Comparison of ENCODE assay signal across 16 mouse cellular contexts in genomic region chr7:138657521-138657920, GRCm38 (mm10).
DNase-seq lines count a peak whose midpoint lies in the region; ATAC-seq lines count a peak whose summit lies in the region.
"Had no signal": no experiment of that assay in that cellular context is flagged by ENCODE, and none has a peak within 500 bp of the region (broad histone marks: within the 10 kb centered on the region; RNA-seq: fewer than 3 reads in every experiment).

No protein-coding gene starts in this region.

- no peak overlapping the region for H3K4me3 ChIP-seq in kidney, embryonic 15.5 days (replicated peaks)
- no peak overlapping the region for H3K4me3 ChIP-seq in midbrain, embryonic 10.5 days
- H3K4me3 ChIP-seq: embryonic facial prominence, embryonic 10.5 days; forebrain, embryonic 13.5 days; heart, embryonic 13.5 days; hindbrain, embryonic 15.5 days had no signal

- peak; percentile 26 for DNase-seq in kidney, adult 11 months
- peak; percentile 36 to 43 for DNase-seq in kidney, adult 8-10 months
- DNase-seq in kidney, adult 9 months, result peak; percentile 61
- DNase-seq in kidney, postnatal 36 days, result peak; percentile 47 to 78
- DNase-seq in adrenal gland, adult 2 months, result no peak
- DNase-seq in midbrain, embryonic 10.5 days (ENCODE audit: low spot score), result no peak
- DNase-seq: adrenal gland, adult 8-10 months; adrenal gland, postnatal 36 days; forebrain, postnatal 0 days; gastrocnemius, postnatal 14 days; heart, postnatal 36 days had no signal

- no peaks in the 10 kb centered on the region for H3K9me3 ChIP-seq in kidney, embryonic 15.5 days (replicated peaks)
- H3K9me3 ChIP-seq in midbrain, embryonic 10.5 days (replicated peaks), result no peaks in the 10 kb centered on the region
- H3K9me3 ChIP-seq: embryonic facial prominence, embryonic 10.5 days; forebrain, embryonic 13.5 days had no signal

- no peak overlapping the region for H3K27ac ChIP-seq in kidney, embryonic 15.5 days
- H3K27ac ChIP-seq in midbrain, embryonic 10.5 days (replicated peaks), result no peak overlapping the region
- H3K27ac ChIP-seq: embryonic facial prominence, embryonic 10.5 days; forebrain, embryonic 13.5 days; heart, embryonic 13.5 days; hindbrain, embryonic 15.5 days had no signal

- no peaks in the 10 kb centered on the region for H3K36me3 ChIP-seq in kidney, embryonic 15.5 days
- H3K36me3 ChIP-seq in midbrain, embryonic 10.5 days, result no peaks in the 10 kb centered on the region
- H3K36me3 ChIP-seq: embryonic facial prominence, embryonic 10.5 days; heart, embryonic 13.5 days; hindbrain, embryonic 15.5 days had no signal

- no peak for ATAC-seq in kidney, embryonic 15.5 days (replicated peaks; ENCODE audit: low FRiP score)
- ATAC-seq: forebrain, embryonic 13.5 days; forebrain, postnatal 0 days had no signal

- H3K9ac ChIP-seq in kidney, embryonic 15.5 days, result no peak overlapping the region
- H3K9ac ChIP-seq: forebrain, embryonic 13.5 days; forebrain, postnatal 0 days; heart, embryonic 13.5 days; hindbrain, embryonic 15.5 days had no signal

- WGBS in kidney, embryonic 15.5 days, result 82% methylated on average over 4 of the region's 4 CpGs
- 86% methylated on average over 4 of the region's 4 CpGs for WGBS in midbrain, embryonic 10.5 days

- no peaks in the 10 kb centered on the region for H3K4me1 ChIP-seq in kidney, embryonic 15.5 days
- H3K4me1 ChIP-seq in midbrain, embryonic 10.5 days, result peaks cover 9% of the 10 kb centered on the region
- H3K4me1 ChIP-seq: heart, embryonic 13.5 days; hindbrain, embryonic 15.5 days had no signal

- H3K4me2 ChIP-seq in kidney, embryonic 15.5 days, result no peak overlapping the region
- H3K4me2 ChIP-seq: forebrain, embryonic 13.5 days; heart, embryonic 13.5 days; hindbrain, embryonic 15.5 days had no signal

- no peaks in the 10 kb centered on the region for H3K27me3 ChIP-seq in kidney, embryonic 15.5 days
- H3K27me3 ChIP-seq in midbrain, embryonic 10.5 days (ENCODE audit: low read depth, poor library complexity, severe bottlenecking), result no peaks in the 10 kb centered on the region
- H3K27me3 ChIP-seq: forebrain, embryonic 13.5 days; heart, embryonic 13.5 days; hindbrain, embryonic 15.5 days had no signal

Comparison
In these comparisons a context has a peak if more than half of its experiments do, and no peak if none do; other contexts are left out.
1. DNase-seq: peak in kidney, adult 11 months (single experiment), kidney, adult 8-10 months (2 of 2), kidney, adult 9 months (single experiment) and kidney, postnatal 36 days (2 of 2); none in adrenal gland, adult 2 months (single experiment) and midbrain, embryonic 10.5 days (single experiment).